Mouse (Mus musculus): Measurements from ENCODE around the gene Spata13.

DNA sequence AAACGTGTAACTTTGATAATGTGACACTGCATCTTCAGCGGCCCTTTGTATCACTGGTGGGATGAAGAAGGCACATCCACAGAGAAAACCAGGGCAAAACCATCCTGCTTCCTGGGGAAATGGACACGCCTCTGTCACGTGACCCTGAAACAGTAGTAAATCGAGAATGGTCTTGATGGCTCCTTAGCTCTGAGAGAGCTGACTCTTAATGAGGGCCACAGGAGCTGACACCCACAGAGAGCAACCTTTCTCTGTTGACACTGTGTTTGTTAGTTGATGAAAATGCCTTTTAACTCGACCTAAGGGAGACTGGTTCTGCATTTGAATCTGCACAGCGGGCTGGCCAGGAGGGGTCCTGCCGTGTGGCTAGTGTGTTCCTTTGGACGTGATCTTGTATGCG lies 128.0 kb downstream of the Spata13 start:
- no peak for TF ChIP-seq POLR2A (IDR thresholded peaks at IDR 0.05; ENCODE audit: insufficient read length, low read depth)
- no peak for TF ChIP-seq TCF3 (IDR thresholded peaks at IDR 0.05; ENCODE audit: insufficient read length, low read depth)
- no peak for TF ChIP-seq TCF12 (IDR thresholded peaks at IDR 0.05; ENCODE audit: insufficient read depth, poor library complexity, severe bottlenecking)
- no peak for TF ChIP-seq MAX (IDR thresholded peaks at IDR 0.05; ENCODE audit: low read depth)
- TF ChIP-seq CEBPB (IDR thresholded peaks at IDR 0.05; ENCODE audit: insufficient read depth, poor library complexity, severe bottlenecking) = no peak
